Mouse (Mus musculus): ENCODE data around the gene Chuk. TPM values are rescaled to one million over a fixed set of nuclear protein-coding genes. Genes with fewer than 3 reads are reported as not detected.

The Chuk gene
- total and polyA plus RNA-seq, 2 experiments from 2014 or later = 25.2 to 72.8 TPM

DNA sequence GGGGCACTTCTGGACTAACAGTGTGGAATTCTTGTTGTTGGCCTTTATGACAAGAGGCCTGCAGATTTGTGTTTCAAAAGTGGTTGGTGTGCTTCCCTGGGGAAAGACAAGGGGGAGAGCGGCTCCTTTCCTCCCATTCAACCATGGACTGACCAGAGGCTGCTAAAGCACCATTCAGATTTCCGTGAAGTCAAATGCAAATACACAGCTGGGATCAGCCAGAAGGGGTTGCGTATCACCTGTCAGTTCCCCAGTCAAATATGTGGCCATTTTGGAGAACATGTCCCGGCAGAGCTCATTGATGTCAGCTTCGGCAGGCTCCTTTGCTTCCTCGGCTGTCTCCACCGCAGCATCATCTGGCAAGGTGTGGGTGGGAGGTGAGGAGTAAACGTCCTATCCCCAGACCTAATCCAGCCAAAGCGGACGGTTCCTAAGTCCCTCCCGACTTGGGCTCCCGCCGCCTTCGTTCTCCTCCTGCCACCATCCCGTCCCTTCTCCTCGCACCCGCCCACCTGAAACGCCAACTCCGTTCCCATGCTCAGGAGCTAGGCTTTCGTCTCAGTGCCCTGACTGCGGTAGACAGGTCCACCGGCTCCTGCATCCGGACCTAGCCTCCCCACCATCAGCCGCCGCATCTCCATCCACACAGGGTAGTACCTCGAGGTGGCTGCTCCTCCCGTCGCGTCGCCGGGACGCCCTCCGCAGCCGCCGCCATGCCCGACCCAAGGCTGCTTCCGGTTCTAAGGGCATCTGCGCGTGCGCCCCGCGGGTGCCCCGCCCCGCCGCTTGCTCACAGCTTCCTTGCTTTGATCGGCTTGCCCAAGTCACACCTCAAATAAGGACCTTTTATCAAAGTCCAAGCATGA, 38.7 kb upstream of the Chuk start, which contains the start of gene Bloc1s2:
TSS of gene Bloc1s2 (minus strand) at position 745 of the 866 bp plus-strand sequence.
- no peak for TF ChIP-seq CTCF (IDR thresholded peaks at IDR 0.05; ENCODE audit: low read depth)
- H3K9ac ChIP-seq = peak within 1 kb of the TSS; percentile 79
- DNase-seq = peak; percentile 92
- peak within 1 kb of the TSS; percentile 71 for H3K27ac ChIP-seq (ENCODE audit: low read depth, low read length)
- H3K9me3 ChIP-seq (ENCODE audit: low read length) = no peaks in the 10 kb centered on the region
- H3K4me3 ChIP-seq (ENCODE audit: low read depth, low read length) = peak within 1 kb of the TSS; percentile 62
- peaks cover 8% of the 10 kb centered on the region; the same call in 1 of the 2 replicates for H3K4me1 ChIP-seq (ENCODE audit: insufficient read depth)
- peak within 1 kb of the TSS; percentile 75 for H3K4me2 ChIP-seq (ENCODE audit: low read depth)
- H3K36me3 ChIP-seq (ENCODE audit: insufficient read depth) = peaks cover 23% of the 10 kb centered on the region
- peak; percentile 97 for ATAC-seq
- WGBS = 3% methylated on average over 46 of the region's 46 CpGs
- H3K27me3 ChIP-seq (ENCODE audit: insufficient read depth, low read length) = no peaks in the 10 kb centered on the region; the same call in 1 of the 2 replicates

DNA sequence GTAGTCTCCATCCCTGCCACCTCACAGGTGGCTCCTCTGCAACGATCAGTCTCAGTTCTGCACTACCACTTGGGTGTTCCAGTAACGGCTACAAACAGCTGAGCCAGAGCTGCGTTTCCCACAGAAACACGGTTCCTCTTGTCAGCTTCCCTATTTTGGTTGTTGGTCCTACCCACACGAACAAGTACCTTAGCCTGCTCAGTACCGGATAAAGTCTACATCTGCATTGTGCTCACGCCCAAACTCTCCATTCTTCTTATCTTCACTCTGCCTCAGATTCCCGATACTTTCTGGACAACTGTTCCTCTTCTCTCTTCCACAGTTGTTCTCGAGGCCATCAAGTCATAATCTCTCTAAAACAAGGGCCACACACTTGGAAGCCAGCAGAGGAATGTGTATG, 37.1 kb upstream of the Chuk start:
- DNase-seq (no peak), ATAC-seq (no peak)
- peaks cover 8% of the 10 kb centered on the region; the same call in 1 of the 2 replicates for H3K4me1 ChIP-seq (ENCODE audit: insufficient read depth)
- no peaks in the 10 kb centered on the region; the same call in 1 of the 2 replicates for H3K27me3 ChIP-seq (ENCODE audit: insufficient read depth, low read length)
- H3K4me3 ChIP-seq (ENCODE audit: low read depth, low read length) = no peak overlapping the region
- WGBS = 92% methylated on average over 9 of the region's 9 CpGs
- no peak overlapping the region for H3K9ac ChIP-seq
- H3K4me2 ChIP-seq (ENCODE audit: low read depth) = no peak overlapping the region
- H3K27ac ChIP-seq (ENCODE audit: low read depth, low read length) = no peak overlapping the region
- no peak for TF ChIP-seq CTCF (IDR thresholded peaks at IDR 0.05; ENCODE audit: low read depth)
- H3K36me3 ChIP-seq (ENCODE audit: insufficient read depth) = peaks cover 34% of the 10 kb centered on the region
- no peaks in the 10 kb centered on the region for H3K9me3 ChIP-seq (ENCODE audit: low read length)

DNA sequence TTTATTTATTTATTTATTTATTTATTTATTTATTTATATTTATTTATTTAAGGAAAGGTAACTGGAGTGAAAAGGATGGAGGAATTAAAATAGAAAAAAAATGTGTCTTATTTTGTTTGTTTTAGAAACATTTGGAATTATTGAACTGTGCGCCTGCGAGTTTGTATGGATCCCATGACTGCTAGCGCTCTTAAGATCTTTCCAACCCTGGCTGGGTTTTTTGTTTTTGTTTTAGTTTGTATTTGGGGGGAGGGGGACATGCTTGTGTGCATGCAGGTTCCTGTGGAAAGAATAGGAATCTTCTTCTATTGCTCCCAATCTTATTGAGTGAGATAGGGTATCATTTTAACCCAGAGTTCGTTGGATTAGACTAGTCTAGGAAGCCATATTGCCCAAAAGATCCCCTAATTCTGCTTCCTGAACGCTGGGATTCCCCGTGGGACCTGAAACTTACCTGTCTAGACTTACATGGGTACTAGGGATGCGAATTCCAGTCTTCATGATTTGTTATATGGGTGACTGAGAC, 28.7 kb upstream of the Chuk start:
- Histone ChIP-seq H3K27ac (ENCODE audit: low read depth, low read length) (no peak overlapping the region; the same call in 1 of the 2 replicates), H3K27me3 (ENCODE audit: insufficient read depth, low read length) (no peaks in the 10 kb centered on the region), H3K4me2 (ENCODE audit: low read depth) (peak overlapping the region; percentile 67), H3K36me3 (ENCODE audit: insufficient read depth) (peaks cover 22% of the 10 kb centered on the region), H3K4me3 (ENCODE audit: low read depth, low read length) (peak overlapping the region; percentile 85), H3K4me1 (ENCODE audit: insufficient read depth) (peaks cover 5% of the 10 kb centered on the region; the same call in 1 of the 2 replicates), H3K9ac (peak overlapping the region; percentile 25), H3K9me3 (ENCODE audit: low read length) (no peaks in the 10 kb centered on the region)
- TF ChIP-seq CTCF (IDR thresholded peaks at IDR 0.05; ENCODE audit: low read depth) = no peak
- WGBS = 24% methylated on average over 7 of the region's 7 CpGs
- ATAC-seq (no peak), DNase-seq (no peak)

DNA sequence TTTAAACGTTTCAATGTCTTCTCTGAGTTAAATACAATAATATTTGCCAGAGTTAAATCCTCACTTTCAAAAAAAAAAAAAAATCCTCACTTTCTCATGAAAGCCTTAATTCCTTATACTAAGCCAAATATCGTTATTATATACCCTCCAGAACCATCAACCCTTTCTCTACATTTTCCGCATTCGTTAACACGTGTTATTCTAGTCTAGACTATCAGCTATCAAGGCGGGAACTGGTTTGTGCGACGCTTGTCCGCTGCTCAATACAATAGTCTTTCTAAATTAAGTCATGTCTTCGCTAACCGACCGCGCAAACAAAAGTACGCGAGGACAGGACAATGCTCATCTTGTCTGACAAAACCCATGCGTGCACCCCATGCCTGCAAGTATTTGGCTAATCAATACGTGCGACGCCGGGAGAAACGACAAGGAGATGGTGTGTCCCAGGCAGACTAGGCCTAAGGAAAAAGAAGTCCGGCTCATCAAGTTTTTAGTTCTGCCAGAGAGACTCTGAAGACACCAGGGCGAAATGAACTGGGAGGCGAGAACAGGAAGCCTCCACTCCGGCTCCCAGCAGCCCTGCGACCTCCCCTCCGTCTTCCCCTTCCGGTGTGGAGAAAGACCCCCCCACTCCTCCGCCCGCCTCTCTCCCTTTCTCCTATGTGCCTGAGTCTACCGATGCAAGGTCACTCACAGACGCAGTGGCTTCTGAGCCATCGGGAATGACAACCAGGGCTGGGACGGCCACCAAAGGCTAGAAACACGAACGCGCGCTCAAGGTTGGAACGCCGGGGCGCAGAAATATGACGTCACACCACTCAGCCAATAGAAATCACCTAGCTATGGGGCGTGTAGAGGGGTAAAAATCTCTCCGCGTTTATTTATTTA, 28.0 kb upstream of the Chuk start, which contains the start of gene Cwf19l1:
TSS of gene Cwf19l1 (minus strand) at position 805 of the 888 bp plus-strand sequence.
- Histone ChIP-seq H3K9me3 (ENCODE audit: low read length) (no peaks in the 10 kb centered on the region), H3K27ac (ENCODE audit: low read depth, low read length) (peak within 1 kb of the TSS; percentile 90), H3K9ac (peak within 1 kb of the TSS; percentile 77), H3K4me1 (ENCODE audit: insufficient read depth) (peaks cover 5% of the 10 kb centered on the region; the same call in 1 of the 2 replicates), H3K27me3 (ENCODE audit: insufficient read depth, low read length) (no peaks in the 10 kb centered on the region), H3K36me3 (ENCODE audit: insufficient read depth) (peaks cover 21% of the 10 kb centered on the region), H3K4me2 (ENCODE audit: low read depth) (peak within 1 kb of the TSS; percentile 67), H3K4me3 (ENCODE audit: low read depth, low read length) (peak within 1 kb of the TSS; percentile 85)
- peak; percentile 97 for DNase-seq
- under 1% methylated on average over 45 of the region's 45 CpGs for WGBS
- no peak for TF ChIP-seq CTCF (IDR thresholded peaks at IDR 0.05; ENCODE audit: low read depth)
- ATAC-seq = peak; percentile 96

DNA sequence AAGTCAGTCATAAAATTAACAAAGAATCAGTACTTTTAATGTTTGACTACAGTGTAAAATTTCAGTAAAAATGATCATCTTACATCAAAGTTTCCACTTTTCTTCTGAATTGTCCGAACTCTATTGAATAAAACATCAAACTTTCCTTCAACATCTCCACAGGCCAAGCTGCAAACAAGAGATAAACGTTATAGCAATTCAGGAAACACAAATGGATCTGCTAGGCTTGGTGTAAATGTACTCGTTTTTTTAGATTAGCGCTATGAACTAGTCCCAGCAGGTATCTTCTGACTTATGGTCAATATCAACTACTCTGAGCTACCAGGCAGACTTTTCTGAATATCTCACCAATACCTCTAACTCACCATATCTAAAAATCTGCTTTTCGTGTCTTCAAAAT, 25.6 kb upstream of the Chuk start:
- no peak overlapping the region for H3K9ac ChIP-seq
- H3K4me1 ChIP-seq (ENCODE audit: insufficient read depth) = peaks cover 5% of the 10 kb centered on the region; the same call in 1 of the 2 replicates
- H3K4me2 ChIP-seq (ENCODE audit: low read depth) = no peak overlapping the region
- H3K27ac ChIP-seq (ENCODE audit: low read depth, low read length) = no peak overlapping the region
- 91% methylated on average over 5 of the region's 5 CpGs for WGBS
- ATAC-seq (no peak), DNase-seq (no peak)
- peaks cover 25% of the 10 kb centered on the region for H3K36me3 ChIP-seq (ENCODE audit: insufficient read depth)
- no peaks in the 10 kb centered on the region for H3K9me3 ChIP-seq (ENCODE audit: low read length)
- H3K27me3 ChIP-seq (ENCODE audit: insufficient read depth, low read length) = no peaks in the 10 kb centered on the region
- no peak for TF ChIP-seq CTCF (IDR thresholded peaks at IDR 0.05; ENCODE audit: low read depth)
- H3K4me3 ChIP-seq (ENCODE audit: low read depth, low read length) = no peak overlapping the region

DNA sequence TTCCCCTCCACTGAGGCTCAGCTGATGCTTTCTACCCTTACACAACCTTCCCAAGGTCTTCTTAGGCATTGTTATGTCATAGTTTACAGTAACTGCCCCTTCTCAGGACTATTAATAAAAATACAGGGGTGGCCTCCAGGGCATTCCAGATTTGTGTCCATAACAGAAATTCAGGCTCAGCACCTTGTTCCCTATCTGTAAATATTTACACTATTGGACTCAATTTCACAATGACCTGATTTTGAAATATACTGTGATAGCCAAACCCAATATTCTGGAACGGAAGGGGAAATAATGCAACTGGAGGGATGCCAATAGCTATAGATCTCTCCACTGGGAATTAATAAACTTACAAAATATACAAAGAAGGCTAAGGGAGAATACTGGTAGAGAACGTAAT, 21.3 kb upstream of the Chuk start:
- Histone ChIP-seq H3K4me1 (ENCODE audit: insufficient read depth) (no peaks in the 10 kb centered on the region), H3K36me3 (ENCODE audit: insufficient read depth) (peaks cover 60% of the 10 kb centered on the region), H3K9me3 (ENCODE audit: low read length) (no peaks in the 10 kb centered on the region), H3K4me3 (ENCODE audit: low read depth, low read length) (no peak overlapping the region), H3K4me2 (ENCODE audit: low read depth) (no peak overlapping the region), H3K27me3 (ENCODE audit: insufficient read depth, low read length) (no peaks in the 10 kb centered on the region), H3K27ac (ENCODE audit: low read depth, low read length) (no peak overlapping the region), H3K9ac (no peak overlapping the region)
- WGBS = 92% methylated on average over 2 of the region's 2 CpGs
- ATAC-seq (no peak), DNase-seq (no peak)
- TF ChIP-seq CTCF (IDR thresholded peaks at IDR 0.05; ENCODE audit: low read depth) = no peak
